Mouse (Mus musculus) heart, adult 2 months (tissue): ENCODE measurements around the gene Olfr24.

Experiments
- CTCF ChIP-seq: fragments of 200-600 bp; IDR thresholded peaks from 2 replicates; pipeline ENCODE4 v1.8.1; 2022; ENCODE audit warnings: antibody characterized with exemption, mild to moderate bottlenecking, moderate library complexity
- EP300 ChIP-seq: fragments of 200-500 bp; IDR thresholded peaks from 2 replicates; pipeline ENCODE4 v1.6.1; 2011; ENCODE audit warnings: low read depth, low read length, control low read depth; ENCODE audit not compliant: insufficient read depth
- POLR2A ChIP-seq: fragments of 200-500 bp; IDR thresholded peaks from 2 replicates; pipeline ENCODE4 v1.6.1; 2011; ENCODE audit warnings: mild to moderate bottlenecking, low read depth, low read length, control low read depth; ENCODE audit not compliant: insufficient read depth

DNA sequence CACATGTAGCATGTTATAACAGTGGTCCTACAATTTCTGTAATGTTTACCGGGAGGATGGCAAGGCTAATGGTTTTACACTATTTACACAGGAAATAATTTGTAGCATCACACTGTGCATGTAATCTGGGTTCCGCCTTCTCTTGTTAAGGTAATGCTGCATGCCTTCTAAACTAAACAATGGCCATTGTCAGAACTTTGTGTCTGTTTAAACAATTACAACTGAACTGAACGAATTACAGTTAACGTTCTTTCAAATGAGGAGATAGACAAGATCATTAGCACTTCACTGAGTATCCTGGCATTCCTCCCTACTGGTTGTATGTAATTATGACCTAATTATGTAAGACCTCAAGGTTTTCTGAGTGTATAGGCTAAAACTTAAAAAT lies 41.1 kb downstream of the Olfr24 start:
- TF ChIP-seq CTCF (no peak), POLR2A (no peak), EP300 (no peak)
